Mouse (Mus musculus): Measurements from ENCODE around the gene Ercc2. TPM values are rescaled to one million over a fixed set of nuclear protein-coding genes. Genes with fewer than 3 reads are reported as not detected.

Gene Ercc2
- total RNA-seq, 2 experiments from 2014 or later = 32.2 to 36.4 TPM

DNA sequence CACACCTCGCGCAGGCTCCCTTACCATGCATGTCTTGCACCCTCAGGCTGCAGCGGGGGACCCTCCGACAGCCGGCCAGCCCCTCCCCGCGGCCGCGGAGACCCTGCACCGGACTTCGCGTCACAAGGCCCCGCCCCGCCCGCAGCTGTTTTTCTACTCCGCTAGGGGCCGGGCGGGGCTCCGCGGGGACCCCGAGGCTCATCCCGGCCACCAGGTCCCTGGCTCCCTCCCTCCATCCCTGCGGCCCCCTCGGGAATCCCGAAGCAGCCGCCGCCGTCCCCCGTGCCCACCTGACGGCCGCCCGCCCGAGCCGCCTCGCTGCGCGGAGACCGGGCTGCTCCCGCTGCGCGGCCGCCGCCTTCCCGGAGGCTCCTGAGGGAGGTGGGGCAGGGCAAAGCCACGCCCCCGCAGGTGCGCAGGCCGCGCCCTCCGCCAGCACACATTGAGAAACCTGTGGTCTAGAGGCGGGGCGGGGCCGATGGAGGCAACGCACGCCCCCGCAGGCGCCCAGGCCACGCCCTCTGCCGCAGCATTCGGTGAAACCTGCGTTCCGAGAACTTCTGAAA, 22.0 kb downstream of the Ercc2 start, which contains the start of gene Klc3:
Klc3 (minus strand) TSS at position 374 of the 566 bp plus-strand sequence.
- no peak for DNase-seq (ENCODE audit: low spot score in 2 of 2)

DNA sequence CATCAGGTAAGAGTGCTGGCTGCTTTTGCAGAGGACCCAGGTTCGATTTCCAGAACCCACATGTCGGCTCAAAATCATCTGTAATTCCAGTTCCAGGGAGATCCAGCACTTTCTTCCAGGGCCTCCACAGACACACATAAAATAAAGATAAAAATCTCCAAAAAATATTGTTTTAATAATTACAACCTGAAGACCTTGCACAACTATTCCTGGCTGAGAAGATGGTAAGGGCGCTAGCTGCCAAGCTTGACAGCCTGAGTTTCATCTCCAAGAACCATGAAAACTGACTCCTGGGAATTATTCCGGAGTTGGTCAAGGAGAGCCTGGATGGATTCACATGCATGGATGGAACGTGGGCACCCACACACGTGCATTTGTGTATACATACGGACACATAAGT, 22.7 kb downstream of the Ercc2 start, which contains the start of gene Ckm:
Ckm (plus strand) TSS at position 301 of the 400 bp plus-strand sequence.
- no peak for DNase-seq (ENCODE audit: low spot score in 2 of 2)

DNA sequence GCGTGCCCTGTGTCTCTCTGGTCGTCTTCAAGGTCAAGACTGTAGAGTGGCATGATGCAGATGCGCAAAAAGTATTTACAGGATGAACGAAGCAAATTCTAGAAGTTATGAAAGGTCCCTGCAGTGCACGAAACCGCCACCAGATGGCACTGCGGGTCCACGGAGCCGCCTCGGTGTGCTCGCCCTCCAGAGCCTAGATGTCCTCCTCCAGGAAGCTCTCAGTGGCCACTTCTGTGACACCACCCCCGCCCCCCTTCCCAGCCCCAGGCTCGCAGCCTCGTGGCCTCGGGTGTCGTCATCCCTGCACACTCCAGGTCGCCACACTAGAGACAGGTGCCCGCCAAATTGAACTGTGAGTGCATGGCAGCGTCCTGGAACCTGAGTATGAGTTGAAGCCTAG, 23.6 kb downstream of the Ercc2 start:
- DNase-seq (ENCODE audit: low spot score in 2 of 2) = peak; percentile 74 to 89

DNA sequence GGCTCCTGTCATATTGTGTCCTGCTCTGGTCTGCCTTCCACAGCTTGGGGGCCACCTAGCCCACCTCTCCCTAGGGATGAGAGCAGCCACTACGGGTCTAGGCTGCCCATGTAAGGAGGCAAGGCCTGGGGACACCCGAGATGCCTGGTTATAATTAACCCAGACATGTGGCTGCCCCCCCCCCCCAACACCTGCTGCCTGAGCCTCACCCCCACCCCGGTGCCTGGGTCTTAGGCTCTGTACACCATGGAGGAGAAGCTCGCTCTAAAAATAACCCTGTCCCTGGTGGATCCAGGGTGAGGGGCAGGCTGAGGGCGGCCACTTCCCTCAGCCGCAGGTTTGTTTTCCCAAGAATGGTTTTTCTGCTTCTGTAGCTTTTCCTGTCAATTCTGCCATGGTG, 27.9 kb downstream of the Ercc2 start:
- DNase-seq (ENCODE audit: low spot score in 2 of 2) = no peak

DNA sequence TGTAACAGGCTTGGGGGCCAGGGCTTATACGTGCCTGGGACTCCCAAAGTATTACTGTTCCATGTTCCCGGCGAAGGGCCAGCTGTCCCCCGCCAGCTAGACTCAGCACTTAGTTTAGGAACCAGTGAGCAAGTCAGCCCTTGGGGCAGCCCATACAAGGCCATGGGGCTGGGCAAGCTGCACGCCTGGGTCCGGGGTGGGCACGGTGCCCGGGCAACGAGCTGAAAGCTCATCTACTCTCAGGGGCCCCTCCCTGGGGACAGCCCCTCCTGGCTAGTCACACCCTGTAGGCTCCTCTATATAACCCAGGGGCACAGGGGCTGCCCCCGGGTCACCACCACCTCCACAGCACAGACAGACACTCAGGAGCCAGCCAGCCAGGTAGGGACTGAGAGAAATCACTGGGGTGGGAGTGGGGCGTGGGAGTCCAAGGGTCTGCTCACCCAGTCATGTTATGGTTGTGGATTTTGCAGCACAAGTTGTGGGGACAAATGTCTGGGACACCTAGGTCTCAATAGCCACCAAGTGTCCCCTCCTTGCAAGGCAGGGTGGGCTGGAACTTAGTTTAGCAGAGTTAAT, 29.0 kb downstream of the Ercc2 start:
- no peak for DNase-seq (ENCODE audit: low spot score in 2 of 2)

DNA sequence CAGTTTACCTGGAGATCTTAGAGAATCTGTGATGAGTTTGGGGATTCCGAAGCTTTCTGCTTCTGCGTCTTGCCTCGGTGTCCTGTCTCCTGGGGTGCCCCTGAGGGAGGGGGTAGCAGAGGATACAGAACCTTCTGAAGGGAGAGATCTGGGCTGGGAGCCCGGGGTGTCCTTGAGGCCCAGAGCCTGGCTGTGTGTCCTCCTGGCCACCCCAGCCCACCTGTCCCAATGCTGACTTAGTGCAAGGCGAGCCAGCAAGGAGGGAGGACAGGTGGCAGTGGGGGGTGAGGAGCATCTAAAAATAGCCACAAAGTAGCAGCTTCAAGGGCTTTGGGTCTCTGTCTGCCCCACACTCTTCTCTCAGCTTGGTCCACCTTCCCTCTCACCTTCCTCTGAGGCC, 30.0 kb downstream of the Ercc2 start:
- no peak for DNase-seq (ENCODE audit: low spot score in 2 of 2)

DNA sequence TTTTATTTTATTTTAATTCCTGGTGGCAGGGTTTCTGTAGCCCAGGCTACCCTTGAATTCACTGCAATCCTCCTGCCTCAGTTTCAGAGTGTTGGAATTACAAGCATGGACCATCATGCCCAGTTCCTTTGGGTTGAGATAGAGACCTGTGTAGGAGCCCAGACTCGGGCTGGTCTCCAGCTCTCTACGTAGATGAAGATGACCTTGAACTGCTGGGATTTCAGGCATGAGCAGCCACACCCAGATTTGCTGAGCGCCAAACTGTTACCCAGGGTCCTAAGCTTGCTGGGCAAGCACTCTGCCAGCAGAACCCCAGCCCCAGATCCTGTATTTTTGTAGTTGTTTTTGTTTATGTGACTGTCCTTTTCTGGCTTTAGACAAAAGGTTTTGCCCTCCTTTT, 31.7 kb downstream of the Ercc2 start:
- DNase-seq (ENCODE audit: low spot score in 2 of 2) = no peak

DNA sequence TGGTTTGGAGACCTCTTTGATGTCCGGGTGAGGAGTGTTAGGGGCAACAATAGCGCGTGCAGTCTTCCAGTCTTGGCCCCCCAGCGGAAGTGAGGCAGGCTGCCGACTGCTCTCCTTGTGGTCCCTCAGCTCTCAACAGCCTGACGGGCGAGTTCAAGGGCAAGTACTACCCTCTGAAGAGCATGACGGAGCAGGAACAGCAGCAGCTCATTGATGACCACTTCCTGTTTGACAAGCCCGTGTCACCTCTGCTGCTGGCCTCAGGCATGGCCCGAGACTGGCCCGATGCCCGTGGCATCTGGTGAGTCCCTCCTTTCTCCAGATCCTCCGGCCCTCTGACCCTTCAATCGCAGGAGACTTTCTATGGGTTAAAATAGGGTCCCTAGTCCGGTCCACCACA, 34.8 kb downstream of the Ercc2 start:
- DNase-seq (ENCODE audit: low spot score in 2 of 2) = no peak

DNA sequence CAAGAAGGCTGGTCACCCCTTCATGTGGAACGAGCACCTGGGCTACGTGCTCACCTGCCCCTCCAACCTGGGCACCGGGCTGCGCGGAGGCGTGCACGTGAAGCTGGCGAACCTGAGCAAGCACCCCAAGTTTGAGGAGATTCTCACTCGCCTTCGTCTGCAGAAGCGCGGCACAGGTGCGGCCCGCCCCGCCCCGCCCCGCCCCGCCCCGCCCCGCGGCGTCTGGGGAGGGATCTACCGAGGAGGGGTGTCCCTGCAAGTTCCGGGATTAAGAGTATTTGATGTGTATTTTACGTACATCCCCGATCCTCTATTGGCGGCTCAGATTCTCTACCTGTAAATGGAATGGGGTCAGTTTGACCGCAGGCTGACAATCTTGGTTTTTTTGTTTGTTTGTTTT, 38.3 kb downstream of the Ercc2 start:
- no peak for DNase-seq (ENCODE audit: low spot score in 2 of 2)

DNA sequence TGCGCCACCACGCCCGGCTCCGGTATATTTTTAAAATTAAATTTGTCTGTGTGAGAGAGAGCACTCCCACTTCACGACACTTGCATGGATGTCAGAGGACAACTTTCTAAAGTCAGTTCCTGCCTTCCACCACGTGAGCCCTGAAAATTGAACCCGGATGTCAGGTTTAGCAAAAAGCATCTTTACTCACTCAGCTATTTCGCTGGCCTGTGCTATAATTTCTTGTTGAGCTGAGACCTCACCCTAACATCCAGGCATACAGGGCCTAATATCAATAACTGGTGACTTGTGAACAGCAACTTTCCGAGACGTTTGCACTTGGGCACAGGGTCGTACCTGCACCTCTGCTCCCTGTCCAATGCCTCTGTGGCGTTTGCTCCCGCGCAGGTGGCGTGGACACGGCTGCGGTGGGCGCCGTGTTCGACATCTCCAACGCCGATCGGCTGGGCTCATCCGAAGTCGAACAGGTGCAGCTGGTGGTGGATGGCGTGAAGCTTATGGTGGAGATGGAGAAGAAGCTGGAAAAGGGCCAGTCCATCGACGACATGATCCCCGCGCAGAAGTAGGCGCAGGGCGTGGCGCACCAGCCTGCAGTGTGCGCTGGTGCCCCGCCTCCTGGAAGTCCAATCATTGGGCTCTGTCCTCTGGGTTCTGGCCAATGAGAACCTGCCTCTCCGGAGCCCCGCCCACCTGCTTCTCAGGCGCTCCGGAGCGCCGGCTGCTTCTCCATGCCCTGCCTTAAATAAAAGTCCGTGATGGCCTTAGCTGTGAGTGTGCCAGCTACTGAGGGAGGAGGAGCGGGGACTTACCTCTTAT, 39.2 kb downstream of the Ercc2 start:
- peak; percentile 85 to 92 for DNase-seq (ENCODE audit: low spot score in 2 of 2)

DNA sequence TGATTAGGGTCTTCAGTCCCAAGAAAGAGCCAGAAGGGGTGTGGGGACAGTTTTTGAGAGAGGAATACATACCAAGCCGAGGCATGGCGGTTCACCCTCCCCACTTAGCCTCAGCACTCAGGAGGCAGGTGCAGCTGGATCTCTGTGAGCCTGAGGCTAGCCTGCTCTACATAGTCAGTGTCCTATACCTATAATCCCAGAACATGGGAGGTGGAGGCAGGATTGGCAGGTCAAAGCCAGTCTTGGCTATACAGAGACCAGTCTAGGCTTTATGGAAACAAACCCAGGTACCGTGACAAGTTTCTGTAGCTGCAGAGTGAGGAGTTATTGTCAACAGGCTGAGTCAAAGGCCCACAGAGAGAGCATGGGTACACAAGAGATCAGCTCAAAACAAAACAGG, 41.3 kb downstream of the Ercc2 start:
- no peak for DNase-seq (ENCODE audit: low spot score in 2 of 2)

DNA sequence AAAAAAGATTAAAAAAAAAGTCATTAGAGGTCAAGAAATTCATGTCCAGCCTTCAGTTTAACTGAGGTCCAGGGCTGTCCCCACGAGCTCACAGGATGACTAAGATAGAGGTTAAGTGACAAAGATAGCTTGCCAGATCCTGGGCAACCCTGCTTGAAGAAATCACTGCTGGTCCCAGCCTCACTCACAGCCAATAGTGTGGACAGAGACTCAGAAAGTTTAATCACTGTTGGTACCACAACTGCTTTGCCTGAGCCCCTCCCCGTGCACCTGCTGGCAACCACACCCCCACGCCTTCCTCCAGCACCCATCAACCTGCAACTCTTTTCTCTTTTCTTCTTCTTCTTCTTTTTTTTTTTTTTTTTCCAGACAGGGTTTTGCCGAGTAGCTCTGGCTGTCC, 42.2 kb downstream of the Ercc2 start:
- DNase-seq (ENCODE audit: low spot score in 2 of 2) = no peak

DNA sequence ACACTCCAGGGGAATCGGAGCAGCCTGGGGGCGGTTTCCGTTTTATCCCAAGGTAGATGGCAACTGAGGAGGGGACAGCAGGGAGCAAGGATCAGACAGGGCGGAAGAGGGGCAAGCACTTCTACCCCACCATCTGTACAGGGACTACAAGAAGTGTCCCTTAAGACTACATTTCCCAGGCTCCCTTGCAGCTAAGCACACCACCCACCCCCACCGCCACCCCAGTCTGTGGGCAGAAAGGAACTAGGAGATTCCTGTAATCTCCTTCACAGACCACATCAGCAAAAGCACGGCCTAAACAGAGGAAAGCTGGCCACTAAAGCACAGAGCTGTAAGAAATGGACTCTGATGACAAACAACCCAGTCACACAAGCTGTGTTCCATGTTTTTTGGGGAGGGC, 44.5 kb downstream of the Ercc2 start:
- peak; percentile 53 to 72 for DNase-seq (ENCODE audit: low spot score in 2 of 2)

DNA sequence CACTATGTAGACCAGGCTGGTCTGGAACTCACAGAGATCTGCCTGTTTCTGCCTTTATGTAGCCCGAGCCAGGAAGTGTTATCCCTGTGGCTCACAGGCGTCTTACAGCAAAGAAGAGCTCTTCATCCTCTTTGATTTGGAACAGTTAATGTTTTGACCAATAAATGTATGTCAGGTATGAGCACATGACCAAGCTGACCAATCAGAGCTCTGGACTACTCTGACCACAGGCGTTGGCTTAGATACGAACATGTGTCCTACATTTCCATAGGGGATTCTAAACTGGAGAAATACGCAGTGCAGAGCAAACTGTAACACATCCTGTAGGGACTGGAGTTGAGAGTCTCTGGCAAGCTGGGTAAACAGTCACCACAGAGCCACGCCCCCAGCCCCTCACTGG, 45.1 kb downstream of the Ercc2 start:
- DNase-seq (ENCODE audit: low spot score in 2 of 2) = no peak

DNA sequence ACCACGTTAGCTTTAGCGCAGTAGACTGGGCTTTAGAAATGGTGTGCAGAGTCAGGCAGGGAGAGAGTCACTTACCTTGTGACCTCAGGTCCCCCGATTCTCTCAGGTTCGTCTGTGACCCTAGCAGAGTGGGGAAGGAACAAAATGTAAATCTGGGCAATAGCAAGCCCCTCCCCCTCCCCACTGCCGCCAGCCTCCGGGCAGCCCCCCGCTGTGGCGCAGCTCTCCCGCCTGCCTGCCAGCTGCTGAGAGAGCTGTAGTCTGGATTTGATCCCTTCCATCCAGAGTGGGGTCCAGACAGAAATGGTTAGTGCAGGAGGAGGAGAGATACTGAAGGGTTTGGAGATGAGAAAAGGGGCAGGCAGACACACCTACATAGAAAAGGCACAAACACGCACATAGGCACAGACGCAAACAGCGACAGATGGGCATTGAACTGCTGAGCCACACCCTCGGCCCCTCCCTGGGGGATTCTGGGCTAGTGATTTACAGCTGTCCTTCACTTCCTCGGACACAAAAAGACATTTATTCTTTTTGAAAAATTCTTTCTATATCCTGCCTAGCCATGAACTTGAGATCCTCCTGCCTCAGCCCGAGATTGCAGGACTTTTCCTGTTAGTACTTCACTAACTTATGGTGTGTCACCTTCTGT, 46.3 kb downstream of the Ercc2 start:
- no peak for DNase-seq (ENCODE audit: low spot score in 2 of 2)

DNA sequence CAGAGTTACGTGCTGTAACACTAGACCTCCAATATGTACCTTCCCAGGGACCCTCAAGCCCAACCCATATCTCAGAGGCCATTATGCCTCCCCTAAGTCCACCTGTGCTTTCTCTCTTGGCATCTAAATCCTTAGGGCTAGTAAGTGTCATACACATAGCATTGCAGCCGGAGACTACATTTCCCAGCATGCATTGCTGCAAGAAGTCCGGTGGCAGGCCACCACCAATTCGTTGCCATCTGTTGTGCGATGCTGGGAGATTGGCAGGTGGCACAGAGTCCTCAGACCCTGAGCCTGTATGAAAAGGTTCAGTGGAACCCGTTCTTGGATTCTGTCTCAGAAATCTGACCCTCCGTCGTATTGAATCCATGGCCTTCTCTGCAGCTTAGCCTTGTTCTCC, 47.9 kb downstream of the Ercc2 start:
- DNase-seq (ENCODE audit: low spot score in 2 of 2) = no peak

DNA sequence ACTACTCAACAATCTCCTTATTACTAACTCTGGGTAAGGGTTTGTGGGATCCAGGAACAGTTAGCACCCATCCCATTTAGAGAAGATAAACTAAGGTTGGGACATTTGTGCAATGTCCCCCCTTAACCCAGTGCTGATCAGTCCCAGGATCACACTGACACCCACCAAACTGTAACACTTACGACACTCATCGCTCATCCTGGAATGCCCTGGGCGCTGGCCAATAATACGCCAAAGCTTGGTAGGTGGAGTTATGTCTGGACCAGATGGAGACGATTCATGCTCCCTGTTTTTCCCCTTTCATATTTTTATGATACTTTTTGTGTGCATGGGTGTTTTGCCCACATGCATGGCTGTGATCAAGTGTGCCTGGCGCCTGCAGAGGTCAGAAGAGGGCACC, 48.6 kb downstream of the Ercc2 start:
- DNase-seq (ENCODE audit: low spot score in 2 of 2) = no peak

DNA sequence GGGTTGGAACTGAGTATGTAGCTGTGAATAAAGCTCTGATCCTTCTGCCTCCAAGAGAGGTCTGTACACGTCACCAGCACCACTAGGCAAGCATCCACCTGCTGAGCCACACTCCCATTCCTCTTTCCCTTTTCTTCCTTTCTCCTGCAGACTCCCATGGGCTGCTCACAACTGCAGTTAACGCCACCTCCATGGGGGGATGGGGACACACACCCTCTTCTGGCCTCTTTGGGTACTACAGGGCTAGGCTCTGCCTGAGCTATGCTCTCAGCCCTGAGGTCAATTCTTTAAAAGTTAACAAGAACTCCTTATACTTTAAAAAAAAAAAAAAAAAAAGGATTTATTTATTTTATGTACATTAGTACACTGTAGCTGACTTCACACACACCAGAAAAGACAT, 50.7 kb downstream of the Ercc2 start:
- DNase-seq (ENCODE audit: low spot score in 2 of 2) = no peak

DNA sequence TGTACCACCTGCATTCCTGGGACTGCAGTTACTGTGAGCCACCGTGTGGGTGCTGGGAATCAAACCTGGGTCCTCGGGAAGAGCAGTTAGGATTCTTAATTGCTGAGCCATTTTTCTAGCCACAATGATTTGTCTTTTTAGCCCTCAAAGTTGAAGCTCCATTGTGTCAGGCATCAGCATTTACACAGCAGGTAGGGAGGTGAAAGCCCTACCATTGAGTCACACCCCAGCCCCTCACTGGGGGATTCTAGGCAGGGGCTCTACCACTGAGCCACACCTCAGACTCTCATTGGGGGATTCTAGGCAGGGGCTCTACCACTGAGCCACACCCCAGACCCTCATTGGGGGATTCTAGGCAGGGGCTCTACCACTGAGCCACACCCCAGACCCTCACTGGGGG, 54.5 kb downstream of the Ercc2 start:
- no peak for DNase-seq (ENCODE audit: low spot score in 2 of 2)

DNA sequence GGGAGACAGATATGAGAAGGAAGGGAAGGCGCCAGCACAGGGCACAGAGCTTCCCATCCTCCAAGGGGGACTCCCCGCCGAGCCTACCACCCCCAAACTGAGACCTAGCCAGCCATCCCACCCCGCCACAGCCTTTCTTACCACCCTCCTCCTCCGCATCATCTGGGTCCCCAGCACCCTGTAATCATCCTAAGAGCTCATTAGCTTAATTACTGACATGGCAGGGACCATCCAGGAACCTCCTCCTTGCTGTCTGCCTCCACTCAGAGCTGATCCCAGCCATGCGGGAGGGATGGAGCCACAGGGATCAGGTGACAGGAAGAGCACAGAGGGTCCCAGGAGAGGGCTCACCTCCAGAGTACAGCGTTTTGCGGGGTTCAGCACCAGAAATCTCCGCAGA, 55.2 kb downstream of the Ercc2 start:
- no peak for DNase-seq (ENCODE audit: low spot score in 2 of 2)

DNA sequence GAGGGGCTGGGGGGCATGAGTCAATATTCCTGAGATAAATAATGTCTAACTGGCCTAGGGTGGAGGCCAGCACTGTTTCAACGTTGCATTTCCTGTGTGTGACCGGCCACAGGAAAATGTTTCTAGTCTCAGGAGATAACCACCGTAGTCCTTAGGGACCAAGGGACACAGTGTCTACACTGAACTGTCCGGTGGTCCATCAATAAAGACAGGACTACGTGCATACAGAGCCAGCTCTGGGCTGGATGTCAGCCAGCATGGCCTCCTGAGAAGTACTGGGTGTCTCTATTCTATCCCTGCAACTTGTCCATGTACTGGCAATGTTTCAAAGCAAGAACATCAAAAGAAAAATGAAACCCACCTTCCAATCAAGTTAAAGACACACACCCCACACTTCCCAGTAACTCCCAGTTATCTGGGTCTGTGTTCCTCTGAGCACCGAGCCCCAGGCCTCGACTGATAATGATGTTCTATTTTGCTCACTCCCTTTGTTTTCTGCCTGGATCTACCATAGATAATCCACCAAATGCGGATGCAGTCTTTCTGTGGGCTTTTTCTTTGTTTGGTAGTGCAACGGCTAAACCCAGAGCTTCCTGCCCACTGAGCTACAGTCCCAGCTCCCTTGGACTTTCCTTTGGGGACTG, 59.8 kb downstream of the Ercc2 start:
- no peak for DNase-seq (ENCODE audit: low spot score in 2 of 2)

DNA sequence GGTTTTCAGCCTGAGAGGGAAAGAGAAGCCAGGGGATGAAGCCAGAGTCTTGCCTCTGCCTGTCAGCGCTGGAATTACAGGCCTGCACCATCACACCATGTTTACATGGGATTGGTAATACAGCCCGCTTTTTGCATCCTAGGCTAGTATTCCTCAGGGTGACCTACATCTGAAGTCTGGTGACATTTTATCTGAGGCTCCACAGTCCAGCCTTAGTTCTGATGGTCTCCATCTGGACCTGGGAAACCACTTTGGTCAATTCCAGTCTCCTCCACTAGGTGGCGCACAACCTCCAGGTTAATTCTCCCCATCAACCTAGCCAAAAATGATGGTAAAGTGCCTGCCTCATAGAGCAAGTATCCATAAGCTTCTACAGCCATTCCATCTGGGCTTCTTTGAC, 61.5 kb downstream of the Ercc2 start:
- DNase-seq (ENCODE audit: low spot score in 2 of 2) = peak; percentile 81 to 93

Data from left cerebral cortex, adult 18-20 months (tissue).